Mouse (Mus musculus) cerebellum, adult 11 months (tissue): ENCODE data around the gene Vsig8.

Source experiments
- DNase-seq: peaks from one replicate; pipeline ENCODE4 v3.0.0; 2022

The Vsig8 gene

GRCm38 (mm10) chr1:172530544-172531220 lies 25.1 kb upstream of the Vsig8 start:
- no peak for DNase-seq

- peak; percentile 67 for DNase-seq
Measured at GRCm38 (mm10) chr1:172532551-172532950, 23.2 kb upstream of the Vsig8 start.

- no peak for DNase-seq
Measured at GRCm38 (mm10) chr1:172535116-172535515, 20.6 kb upstream of the Vsig8 start.

- no peak for DNase-seq
Measured at GRCm38 (mm10) chr1:172539827-172540226, 15.9 kb upstream of the Vsig8 start.

- no peak for DNase-seq
Measured at GRCm38 (mm10) chr1:172540283-172540820, 15.4 kb upstream of the Vsig8 start.

GRCm38 (mm10) chr1:172546062-172546461 lies 9.7 kb upstream of the Vsig8 start:
- no peak for DNase-seq

GRCm38 (mm10) chr1:172548501-172548900 lies 7.2 kb upstream of the Vsig8 start:
- DNase-seq = no peak

- no peak for DNase-seq
Measured at GRCm38 (mm10) chr1:172549314-172549713, 6.4 kb upstream of the Vsig8 start.

- DNase-seq = no peak
Measured at GRCm38 (mm10) chr1:172549717-172550116, 6.0 kb upstream of the Vsig8 start.

GRCm38 (mm10) chr1:172550551-172550951 lies 5.2 kb upstream of the Vsig8 start:
- no peak for DNase-seq

GRCm38 (mm10) chr1:172551009-172551408 lies 4.7 kb upstream of the Vsig8 start:
- DNase-seq = no peak

GRCm38 (mm10) chr1:172552623-172553022 lies 3.1 kb upstream of the Vsig8 start:
- no peak for DNase-seq

- DNase-seq = peak; percentile 66
Measured at GRCm38 (mm10) chr1:172562641-172563464, 7.1 kb downstream of the Vsig8 start.

GRCm38 (mm10) chr1:172563465-172563828 lies 7.7 kb downstream of the Vsig8 start:
- DNase-seq = no peak

GRCm38 (mm10) chr1:172566131-172566530 lies 10.4 kb downstream of the Vsig8 start:
- no peak for DNase-seq

GRCm38 (mm10) chr1:172567758-172568157 lies 12.0 kb downstream of the Vsig8 start:
- no peak for DNase-seq

- no peak for DNase-seq
Measured at GRCm38 (mm10) chr1:172580116-172580515, 24.4 kb downstream of the Vsig8 start.

- no peak for DNase-seq
Measured at GRCm38 (mm10) chr1:172582436-172582835, 26.7 kb downstream of the Vsig8 start.

GRCm38 (mm10) chr1:172584271-172584670 lies 28.5 kb downstream of the Vsig8 start:
- DNase-seq = no peak

- no peak for DNase-seq
Measured at GRCm38 (mm10) chr1:172585026-172585425, 29.3 kb downstream of the Vsig8 start.

- DNase-seq = no peak
Measured at GRCm38 (mm10) chr1:172585612-172586567, 30.2 kb downstream of the Vsig8 start.

GRCm38 (mm10) chr1:172590385-172590784 lies 34.6 kb downstream of the Vsig8 start, which contains the start of gene Slamf8:
Gene Slamf8 (minus strand): TSS chr1:172590568.
- DNase-seq = no peak

GRCm38 (mm10) chr1:172593321-172593720 lies 37.6 kb downstream of the Vsig8 start:
- no peak for DNase-seq
